Mouse (Mus musculus) liver, postnatal 0 days (tissue): ENCODE measurements around the gene Dusp10.

Experiments
- CTCF ChIP-seq: sonication (generic); IDR thresholded peaks from 2 replicates; pipeline ENCODE4 v1.5.1; 2016; ENCODE audit warnings: antibody characterized with exemption, low read depth
- EP300 ChIP-seq: IDR thresholded peaks from 2 replicates; pipeline ENCODE4 v1.6.1; 2016; ENCODE audit warnings: antibody characterized with exemption, low read depth, mild to moderate bottlenecking

DNA sequence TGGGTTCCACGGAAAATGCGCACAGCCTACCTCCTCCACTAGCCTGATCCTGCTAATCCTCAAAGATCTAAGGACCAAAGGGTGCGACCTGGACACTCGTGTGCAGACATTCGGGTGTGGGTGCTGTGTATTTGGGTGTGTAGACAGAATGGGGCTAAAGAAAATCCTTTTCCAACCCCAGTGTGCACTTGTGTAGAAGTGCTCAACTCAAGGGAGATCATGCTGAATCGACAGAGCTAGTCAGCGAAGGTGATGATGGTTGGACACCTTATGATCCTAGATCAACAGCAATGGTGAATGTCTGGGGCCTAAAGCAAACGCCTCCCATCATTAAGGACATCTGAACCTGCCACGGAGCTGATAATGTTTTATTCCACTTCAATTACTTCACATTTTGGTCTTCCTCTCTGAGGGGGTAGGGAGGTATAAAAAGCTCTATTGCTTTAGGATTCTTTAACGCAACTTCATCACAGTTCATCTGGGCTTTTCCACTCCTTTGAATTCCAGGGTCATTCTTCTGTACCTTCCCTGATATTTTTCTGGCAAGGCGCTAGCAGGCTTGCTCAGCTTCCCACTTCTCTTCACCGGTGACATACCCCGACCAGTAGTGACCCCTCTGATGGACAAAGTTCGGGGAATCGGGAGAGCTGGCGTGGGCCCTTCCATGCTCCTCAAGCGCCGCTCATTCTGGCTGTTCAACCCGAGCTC lies 19.7 kb downstream of the Dusp10 start:
- TF ChIP-seq CTCF (no peak), EP300 (no peak)
